Mouse (Mus musculus): ENCODE measurements at regions not wholly inside any gene's neighbourhood (a gene's known extent, or its start where the extent isn't known, plus 50 kb on each side); places are given as distances from the start of the nearest gene placed in this dataset.

DNA sequence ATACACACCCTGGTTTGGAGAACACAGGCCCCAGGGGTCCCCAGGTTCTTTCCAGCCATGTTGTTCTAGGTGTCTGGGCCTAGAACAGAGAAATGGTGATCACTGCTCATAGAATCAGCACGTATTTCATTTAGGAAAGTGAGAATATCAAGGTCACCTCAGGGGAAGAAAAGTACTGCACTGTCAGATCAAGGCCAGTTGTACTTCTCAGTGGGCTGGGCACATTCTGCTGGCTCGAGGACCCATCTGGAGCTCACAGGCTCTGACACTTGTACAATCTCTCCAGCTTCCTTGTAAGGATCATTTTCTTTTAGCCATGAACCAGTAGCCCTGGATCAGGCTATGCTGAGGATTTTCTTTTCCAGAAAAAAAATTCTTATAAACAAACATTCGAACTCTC, 97.0 kb upstream of the Tnp1 start:
- DNase-seq (ENCODE audit: low spot score): no peak

- no peak for DNase-seq (ENCODE audit: low spot score)
Measured at GRCm38 (mm10) chr1:73111911-73112310, 96.2 kb upstream of the Tnp1 start.

- DNase-seq (ENCODE audit: low spot score): no peak
Measured at GRCm38 (mm10) chr1:73105856-73106463, 90.3 kb upstream of the Tnp1 start.

- DNase-seq (ENCODE audit: low spot score): no peak
Measured at GRCm38 (mm10) chr1:73097645-73098440, 82.1 kb upstream of the Tnp1 start.

DNA sequence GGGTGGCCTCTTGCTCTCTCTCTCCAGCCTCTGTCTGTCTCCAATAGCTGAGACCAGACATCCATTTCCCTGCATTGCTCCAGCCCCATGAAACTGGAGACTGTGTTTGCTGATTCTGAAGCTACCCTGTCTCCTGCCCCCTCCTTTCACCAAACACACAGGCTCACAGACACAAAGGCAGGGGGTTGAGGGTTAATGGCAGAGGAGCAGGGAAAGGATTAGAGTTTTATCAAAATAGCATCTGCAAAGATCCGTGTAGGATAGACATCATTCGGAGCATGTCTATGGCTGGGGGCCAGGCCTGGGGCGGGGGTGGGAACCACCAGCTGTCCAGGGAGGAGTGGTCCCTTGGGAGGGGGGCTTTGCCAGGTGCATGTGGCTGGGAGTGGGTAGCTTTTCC, 73.9 kb upstream of the Tnp1 start:
- no peak for DNase-seq (ENCODE audit: low spot score)

GRCm38 (mm10) chr1:73088494-73088893, 72.8 kb upstream of the Tnp1 start:
- DNase-seq (ENCODE audit: low spot score): no peak

DNA sequence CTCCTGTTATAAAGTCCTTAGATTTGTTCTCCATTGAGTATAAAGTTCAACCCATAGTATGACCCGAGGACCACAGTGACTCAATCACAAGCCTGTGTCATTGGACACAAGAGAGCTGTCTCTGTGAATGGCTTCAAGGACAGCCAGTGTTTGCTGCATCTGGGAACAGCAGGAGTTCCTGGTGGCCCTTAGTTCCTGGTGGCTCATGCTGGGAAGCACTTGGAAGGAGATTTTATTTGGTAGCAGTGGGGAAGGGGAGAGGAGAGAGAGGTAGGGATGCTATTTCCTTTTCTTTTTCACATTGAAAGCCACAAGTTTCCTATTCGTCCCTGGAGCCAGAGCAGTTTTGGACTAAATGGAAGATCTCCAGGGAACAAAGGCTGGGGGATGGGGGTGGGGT, 69.2 kb upstream of the Tnp1 start:
- DNase-seq (ENCODE audit: low spot score): no peak

- DNase-seq (ENCODE audit: low spot score): no peak
Measured at GRCm38 (mm10) chr1:73083396-73083795, 67.7 kb upstream of the Tnp1 start.

DNA sequence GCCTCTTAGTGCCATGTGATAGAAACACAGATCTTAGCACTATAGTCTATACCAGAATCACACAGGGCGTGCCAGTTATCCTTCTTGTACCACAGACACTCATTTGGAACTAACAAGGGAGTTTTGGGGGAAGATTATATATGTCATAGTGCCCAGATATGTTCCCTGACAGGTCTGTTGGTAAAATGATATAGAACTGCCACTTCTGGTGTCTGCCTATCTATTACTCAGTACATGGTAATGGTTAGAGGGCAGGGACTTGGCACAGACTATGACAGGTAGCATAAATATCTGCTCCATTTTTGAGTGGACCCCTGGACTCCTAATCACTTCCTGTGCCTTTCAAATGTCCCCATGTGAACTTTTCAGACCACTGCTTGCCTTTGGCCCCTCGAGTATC, 63.8 kb upstream of the Tnp1 start:
- no peak for DNase-seq (ENCODE audit: low spot score)

DNA sequence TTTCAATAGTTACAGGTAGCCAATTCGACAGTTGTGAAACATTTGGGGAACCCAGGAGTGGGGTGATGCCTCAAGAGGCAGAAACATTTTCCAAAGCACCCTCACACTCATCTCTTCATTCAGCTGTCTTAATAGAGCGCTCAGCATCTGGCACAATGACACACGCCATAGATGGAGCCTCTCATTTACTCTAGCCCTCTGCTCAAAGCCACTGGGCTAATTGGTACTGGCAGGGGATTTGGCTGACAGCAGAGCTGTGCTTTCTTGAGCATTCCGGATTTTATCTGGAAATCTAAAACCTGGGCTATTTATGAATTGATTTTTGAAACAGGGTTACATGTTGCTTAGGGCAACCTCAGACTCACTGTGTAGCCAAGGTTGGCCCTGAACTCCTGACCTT, 61.4 kb upstream of the Tnp1 start:
- DNase-seq (ENCODE audit: low spot score): no peak

DNA sequence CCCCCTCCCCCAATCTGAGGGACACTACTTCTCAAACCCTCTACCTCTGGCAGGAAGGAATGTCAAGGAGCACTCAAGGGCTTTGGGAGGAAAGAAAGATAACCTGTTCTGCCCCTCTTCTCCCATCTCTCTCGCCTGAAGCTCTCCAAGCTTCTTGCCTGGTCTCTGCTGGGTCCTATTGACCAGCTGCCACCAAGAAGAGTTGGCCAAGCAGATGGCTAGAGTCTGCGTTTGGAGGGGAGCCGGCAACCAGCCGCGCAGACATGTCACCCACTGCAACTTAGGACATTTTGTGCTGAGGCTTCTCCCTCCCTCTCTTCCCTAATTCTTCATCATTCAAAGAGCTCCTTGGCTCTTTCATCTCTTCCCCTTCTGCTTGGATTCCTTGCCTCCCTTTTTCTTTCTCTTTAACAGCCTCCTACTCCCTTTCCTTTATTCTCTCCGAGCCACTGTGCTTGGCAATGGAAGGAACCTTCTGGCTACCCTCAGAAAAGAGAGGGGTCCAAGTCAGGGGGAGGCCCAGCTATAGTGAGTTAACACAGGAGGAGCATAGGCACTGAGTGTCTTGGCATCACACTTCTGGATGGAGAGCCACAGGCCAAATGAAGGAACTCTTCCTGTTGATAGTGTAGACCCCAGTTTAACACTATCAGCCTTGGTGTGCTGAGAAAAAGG, 60.1 kb upstream of the Tnp1 start:
- DNase-seq (ENCODE audit: low spot score): no peak

DNA sequence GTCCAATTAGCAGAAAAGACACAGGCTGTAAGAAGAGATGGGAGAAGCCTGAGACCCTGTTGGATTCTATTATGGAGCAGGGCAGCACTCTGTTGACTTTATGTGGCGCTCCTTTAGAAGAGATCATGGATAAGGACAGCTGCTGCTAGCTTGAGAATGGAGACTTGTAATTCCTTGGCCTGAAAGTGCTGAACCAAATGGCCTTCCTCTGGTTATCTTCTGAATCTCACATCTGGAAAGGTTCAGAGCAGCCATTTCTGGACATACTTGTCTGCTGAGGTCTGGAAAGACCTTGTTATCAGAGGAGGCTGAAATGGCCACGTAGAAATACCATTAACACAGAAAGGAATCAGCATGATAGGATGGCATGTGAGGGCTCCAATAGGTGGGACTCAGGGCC, 59.5 kb upstream of the Tnp1 start:
- no peak for DNase-seq (ENCODE audit: low spot score)

DNA sequence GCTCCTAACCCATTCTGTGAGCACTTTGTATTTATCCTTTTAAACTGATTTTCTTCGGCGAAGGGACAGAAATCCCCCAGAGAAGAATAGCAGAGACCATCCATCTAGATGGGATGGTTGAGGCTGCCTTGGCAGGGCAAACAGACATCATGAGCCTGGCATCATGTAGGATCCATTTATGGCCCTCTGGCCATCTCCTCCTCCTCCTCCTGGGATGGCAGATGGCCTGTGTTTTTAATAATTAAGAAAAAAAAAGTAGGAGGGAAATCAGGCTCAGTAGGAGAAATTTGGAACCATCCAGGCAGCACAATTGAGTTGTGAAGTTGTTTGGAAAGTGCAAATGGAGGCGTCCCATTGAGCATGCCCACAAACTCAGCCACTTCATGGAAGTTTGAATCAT, 58.8 kb upstream of the Tnp1 start:
- no peak for DNase-seq (ENCODE audit: low spot score)

GRCm38 (mm10) chr1:73072237-73072904, 56.7 kb upstream of the Tnp1 start:
- DNase-seq (ENCODE audit: low spot score): no peak

DNA sequence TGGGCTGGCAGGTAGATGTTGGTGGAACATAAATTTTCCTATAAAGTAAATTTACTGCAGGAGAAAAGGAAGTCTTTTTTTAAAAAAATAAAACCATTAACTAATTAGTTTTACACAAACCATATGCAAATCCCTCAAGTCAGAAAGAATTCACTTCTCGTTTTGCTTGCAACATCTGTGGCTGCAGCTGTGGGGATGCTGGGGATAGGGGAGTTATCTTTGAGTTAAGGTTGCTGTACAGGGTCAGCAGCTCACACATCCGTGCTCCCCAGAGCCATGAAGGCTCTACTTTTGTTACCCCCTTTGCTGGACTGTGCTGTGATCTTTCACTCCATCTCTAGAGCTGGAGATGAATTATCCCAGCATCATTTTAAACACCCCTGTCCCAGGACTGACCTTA, 54.4 kb upstream of the Tnp1 start:
- no peak for DNase-seq (ENCODE audit: low spot score)

Measured in ovary, postnatal 10 days (tissue).